Mouse (Mus musculus): ENCODE data around the gene Gm27235. TPM values are rescaled to one million over a fixed set of nuclear protein-coding genes. Genes with fewer than 3 reads are reported as not detected.
"Not testable (repeated sequence)": the region's sequence is repeated elsewhere in the genome, so short reads cannot be mapped to it uniquely, and the experiment has no call there.

Gm27235 gene
- polyA plus RNA-seq (2015; fragmentation: Nextera tagmentation; extraction: Ambion mirVana) = not detected in 2 replicates

DNA sequence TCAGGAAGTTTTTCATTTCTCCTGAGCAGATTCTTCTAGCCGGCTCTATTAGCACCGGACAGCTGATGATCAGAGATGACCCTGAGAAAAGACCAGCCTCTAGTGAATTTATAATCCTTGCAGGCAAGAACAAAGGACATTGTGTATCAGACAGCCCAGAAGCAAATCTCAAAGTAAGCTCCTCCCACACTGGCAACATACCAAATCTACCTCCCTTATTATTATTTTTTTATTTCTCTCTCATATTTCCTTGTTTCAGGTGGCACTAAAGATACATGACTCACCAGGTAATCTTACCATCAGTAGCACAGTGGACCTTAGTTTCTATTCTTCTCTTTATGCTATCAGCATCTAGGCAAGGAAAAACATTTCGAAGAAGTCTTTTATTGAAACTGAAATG, at the start of gene Gm27235, which contains the start of gene D730048I06Rik:
Gene Gm27235 (minus strand): TSS at position 101 of the 400 bp plus-strand sequence.
Gene D730048I06Rik (minus strand): TSS at position 112 of the 400 bp plus-strand sequence.
- no peak within 1 kb of the TSS for H3K9ac ChIP-seq (ENCODE audit: low read depth, low read length)
- ATAC-seq = no peak
- H3K4me2 ChIP-seq (ENCODE audit: low read length) = no peak within 1 kb of the TSS
- whole genome bisulfite sequencing = 90% methylated on average over 3 of the region's 3 CpGs
- H3K4me1 ChIP-seq (ENCODE audit: control insufficient read depth, insufficient read depth, low read length) = no peaks in the 10 kb centered on the region
- peaks cover 11% of the 10 kb centered on the region for H3K9me3 ChIP-seq (replicated peaks; ENCODE audit: control insufficient read depth, low read length, poor library complexity, severe bottlenecking)
- H3K36me3 ChIP-seq (ENCODE audit: control insufficient read depth, insufficient read depth, low read length) = no peaks in the 10 kb centered on the region
- H3K4me3 ChIP-seq (ENCODE audit: low read depth, low read length) = no peak within 1 kb of the TSS
- no peaks in the 10 kb centered on the region for H3K27me3 ChIP-seq (ENCODE audit: control insufficient read depth, insufficient read depth, low read depth, low read length)
- H3K27ac ChIP-seq (ENCODE audit: low read length) = no peak within 1 kb of the TSS

DNA sequence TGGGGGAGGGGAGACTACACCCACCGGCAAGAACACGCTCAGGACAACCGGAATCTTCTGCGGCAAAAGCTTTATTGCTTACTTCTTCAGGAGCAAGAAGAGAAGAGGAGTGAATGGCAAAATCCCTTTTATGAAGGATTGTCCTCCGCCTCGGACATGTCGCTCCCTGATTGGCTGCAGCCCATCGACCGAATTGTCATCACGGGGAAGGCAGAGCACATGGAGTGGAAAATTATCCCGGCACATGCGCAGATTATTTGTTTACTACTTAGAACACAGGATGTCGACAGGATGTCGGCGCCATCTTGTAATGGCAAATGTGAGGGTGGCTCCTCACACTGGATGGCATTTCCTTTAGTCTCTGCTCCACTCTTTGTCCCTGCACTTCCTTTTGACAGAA, 28.0 kb upstream of the Gm27235 start:
- H3K27me3 ChIP-seq (ENCODE audit: control insufficient read depth, insufficient read depth, low read depth, low read length); H3K27ac ChIP-seq (ENCODE audit: low read length); H3K4me2 ChIP-seq (ENCODE audit: low read length); H3K4me3 ChIP-seq (ENCODE audit: low read depth, low read length); ATAC-seq; H3K4me1 ChIP-seq (ENCODE audit: control insufficient read depth, insufficient read depth, low read length); H3K9me3 ChIP-seq (replicated peaks; ENCODE audit: control insufficient read depth, low read length, poor library complexity, severe bottlenecking); H3K36me3 ChIP-seq (ENCODE audit: control insufficient read depth, insufficient read depth, low read length); H3K9ac ChIP-seq (ENCODE audit: low read depth, low read length): not testable (repeated sequence)
- 94% methylated on average over 15 of the region's 15 CpGs for WGBS

- no peak for ATAC-seq
- Histone ChIP-seq H3K4me1 (ENCODE audit: control insufficient read depth, insufficient read depth, low read length) (no peaks in the 10 kb centered on the region), H3K9ac (ENCODE audit: low read depth, low read length) (no peak overlapping the region), H3K27me3 (ENCODE audit: control insufficient read depth, insufficient read depth, low read depth, low read length) (no peaks in the 10 kb centered on the region), H3K27ac (ENCODE audit: low read length) (no peak overlapping the region), H3K9me3 (replicated peaks; ENCODE audit: control insufficient read depth, low read length, poor library complexity, severe bottlenecking) (no peaks in the 10 kb centered on the region; the same call in none of the 2 replicates), H3K4me2 (ENCODE audit: low read length) (no peak overlapping the region), H3K36me3 (ENCODE audit: control insufficient read depth, insufficient read depth, low read length) (no peaks in the 10 kb centered on the region), H3K4me3 (ENCODE audit: low read depth, low read length) (no peak overlapping the region)
Measured at GRCm38 (mm10) chr9:35798146-35798545, 8.2 kb upstream of the Gm27235 start.

GRCm38 (mm10) chr9:35778009-35778408, 11.9 kb downstream of the Gm27235 start, which contains the start of gene Gm17727:
Gene Gm17727 (minus strand): TSS chr9:35778109.
- ATAC-seq = no peak
- Histone ChIP-seq H3K9ac (ENCODE audit: low read depth, low read length) (no peak within 1 kb of the TSS), H3K4me2 (ENCODE audit: low read length) (no peak within 1 kb of the TSS), H3K4me3 (ENCODE audit: low read depth, low read length) (no peak within 1 kb of the TSS), H3K4me1 (ENCODE audit: control insufficient read depth, insufficient read depth, low read length) (no peaks in the 10 kb centered on the region), H3K27me3 (ENCODE audit: control insufficient read depth, insufficient read depth, low read depth, low read length) (no peaks in the 10 kb centered on the region), H3K36me3 (ENCODE audit: control insufficient read depth, insufficient read depth, low read length) (no peaks in the 10 kb centered on the region), H3K27ac (ENCODE audit: low read length) (no peak within 1 kb of the TSS), H3K9me3 (replicated peaks; ENCODE audit: control insufficient read depth, low read length, poor library complexity, severe bottlenecking) (peaks cover 10% of the 10 kb centered on the region; the same call in 1 of the 2 replicates)
- 62% methylated on average over 3 of the region's 3 CpGs for WGBS

GRCm38 (mm10) chr9:35756843-35757242, 33.1 kb downstream of the Gm27235 start:
- no peaks in the 10 kb centered on the region for H3K4me1 ChIP-seq (ENCODE audit: control insufficient read depth, insufficient read depth, low read length)
- no peak overlapping the region for H3K9ac ChIP-seq (ENCODE audit: low read depth, low read length)
- ATAC-seq = no peak
- no peak overlapping the region for H3K4me3 ChIP-seq (ENCODE audit: low read depth, low read length)
- no peaks in the 10 kb centered on the region for H3K27me3 ChIP-seq (ENCODE audit: control insufficient read depth, insufficient read depth, low read depth, low read length)
- no peak overlapping the region for H3K27ac ChIP-seq (ENCODE audit: low read length)
- peaks cover 6% of the 10 kb centered on the region; the same call in 1 of the 2 replicates for H3K9me3 ChIP-seq (replicated peaks; ENCODE audit: control insufficient read depth, low read length, poor library complexity, severe bottlenecking)
- H3K4me2 ChIP-seq (ENCODE audit: low read length) = no peak overlapping the region
- H3K36me3 ChIP-seq (ENCODE audit: control insufficient read depth, insufficient read depth, low read length) = no peaks in the 10 kb centered on the region

GRCm38 (mm10) chr9:35740749-35741148, 49.2 kb downstream of the Gm27235 start, which contains the start of gene Gm17677:
Gene Gm17677 (plus strand): TSS chr9:35741049.
- no peak within 1 kb of the TSS for H3K27ac ChIP-seq (ENCODE audit: low read length)
- H3K9me3 ChIP-seq (replicated peaks; ENCODE audit: control insufficient read depth, low read length, poor library complexity, severe bottlenecking) = no peaks in the 10 kb centered on the region; the same call in 1 of the 2 replicates
- no peaks in the 10 kb centered on the region for H3K4me1 ChIP-seq (ENCODE audit: control insufficient read depth, insufficient read depth, low read length)
- H3K27me3 ChIP-seq (ENCODE audit: control insufficient read depth, insufficient read depth, low read depth, low read length) = no peaks in the 10 kb centered on the region
- H3K36me3 ChIP-seq (ENCODE audit: control insufficient read depth, insufficient read depth, low read length) = no peaks in the 10 kb centered on the region
- H3K9ac ChIP-seq (ENCODE audit: low read depth, low read length) = no peak within 1 kb of the TSS
- H3K4me2 ChIP-seq (ENCODE audit: low read length) = no peak within 1 kb of the TSS
- ATAC-seq = no peak
- H3K4me3 ChIP-seq (ENCODE audit: low read depth, low read length) = no peak within 1 kb of the TSS

Other genes with a start within 250 kb of the Gm27235 start
- gene Ddx25, start 231.6 kb downstream of the Gm27235 start, polyA plus RNA-seq (2015; fragmentation: Nextera tagmentation; extraction: Ambion mirVana) = 31.0 and 32.4 TPM in 2 replicates
- gene Pus3, start 231.5 kb downstream of the Gm27235 start, polyA plus RNA-seq (2015; fragmentation: Nextera tagmentation; extraction: Ambion mirVana) = 14.4 and 15.0 TPM in 2 replicates
- gene Pate2, start 219.8 kb downstream of the Gm27235 start, polyA plus RNA-seq (2015; fragmentation: Nextera tagmentation; extraction: Ambion mirVana) = 1.2 and 1.3 TPM in 2 replicates
- gene Hyls1, start 219.7 kb downstream of the Gm27235 start, polyA plus RNA-seq (2015; fragmentation: Nextera tagmentation; extraction: Ambion mirVana) = 16.0 and 17.9 TPM in 2 replicates
- not detected in 2 replicates for gene Pate4, start 178.2 kb downstream of the Gm27235 start, polyA plus RNA-seq (2015; fragmentation: Nextera tagmentation; extraction: Ambion mirVana)
- not detected in 2 replicates for gene Pate3, start 141.9 kb downstream of the Gm27235 start, polyA plus RNA-seq (2015; fragmentation: Nextera tagmentation; extraction: Ambion mirVana)
- gene Pate1, start 102.7 kb downstream of the Gm27235 start, polyA plus RNA-seq (2015; fragmentation: Nextera tagmentation; extraction: Ambion mirVana) = not detected in 2 replicates
- gene Gm17677, start 49.1 kb downstream of the Gm27235 start, polyA plus RNA-seq (2015; fragmentation: Nextera tagmentation; extraction: Ambion mirVana) = not detected in 2 replicates
- not detected in 2 replicates for gene Gm17727, start 12.0 kb downstream of the Gm27235 start, polyA plus RNA-seq (2015; fragmentation: Nextera tagmentation; extraction: Ambion mirVana)
- gene D730048I06Rik, start within 50 bp of the Gm27235 start, polyA plus RNA-seq (2015; fragmentation: Nextera tagmentation; extraction: Ambion mirVana) = not detected in 2 replicates
- gene 9230110F15Rik, start 54.0 kb upstream of the Gm27235 start, polyA plus RNA-seq (2015; fragmentation: Nextera tagmentation; extraction: Ambion mirVana) = 0.19 TPM in 1 of 2 replicates, not detected in the other
- gene 9230113P08Rik, start 118.3 kb upstream of the Gm27235 start, polyA plus RNA-seq (2015; fragmentation: Nextera tagmentation; extraction: Ambion mirVana) = not detected in 2 replicates

Measured in midbrain, embryonic 16.5 days (tissue).